Mouse (Mus musculus): Measurements from ENCODE around the gene Zfp2. TPM values are rescaled to one million over a fixed set of nuclear protein-coding genes. Genes with fewer than 3 reads are reported as not detected.

The Zfp2 gene
- total RNA-seq, 2 experiments from 2014 or later, result 3.1 to 4.6 TPM

- DNase-seq, result peak; percentile 4 to 11
Measured at GRCm38 (mm10) chr11:50886231-50886932, 29.6 kb downstream of the Zfp2 start.

GRCm38 (mm10) chr11:50883756-50884155 lies 32.2 kb downstream of the Zfp2 start:
- intact Hi-C loops (cut with DNase I), result no loop called here
- DNase-seq, result no peak

More at GRCm38 (mm10) chr11:50886231-50886932, 29.6 kb downstream of the Zfp2 start:
- intact Hi-C loops (cut with DNase I), result no loop called here

GRCm38 (mm10) chr11:50878641-50879040 lies 37.3 kb downstream of the Zfp2 start:
- intact Hi-C loops (cut with DNase I), result no loop called here
- DNase-seq, result no peak

- intact Hi-C loops (cut with DNase I), result no loop called here
- DNase-seq, result peak in 1 of 2 experiments; percentile 10
Measured at GRCm38 (mm10) chr11:50850989-50851601, 64.9 kb downstream of the Zfp2 start.

GRCm38 (mm10) chr11:50850177-50850735 lies 65.7 kb downstream of the Zfp2 start, which contains the start of gene Grm6:
Gene Grm6, plus strand, starts transcription at chr11:50850685.
- DNase-seq, result no peak
- intact Hi-C loops (cut with DNase I), result no loop called here

GRCm38 (mm10) chr11:50849310-50849709 lies 66.7 kb downstream of the Zfp2 start:
- DNase-seq, result no peak
- intact Hi-C loops (cut with DNase I), result no loop called here

Other genes with a start within 250 kb of the Zfp2 start
- gene Zfp354c, start 88.4 kb downstream of the Zfp2 start, total RNA-seq (2021), result 1 to 10 TPM; 7.0 to 7.7 TPM
- gene Zfp879, start 74.6 kb downstream of the Zfp2 start, total RNA-seq (2021), result 1 to 10 TPM in 1 of 2 experiments, under 1 TPM in 1; 0.72 to 1.2 TPM
- not detected for gene Grm6, start 65.5 kb downstream of the Zfp2 start, total RNA-seq (2021)
- gene Zfp454, start 28.5 kb downstream of the Zfp2 start, total RNA-seq (2021), result 1 to 10 TPM; 1.1 to 2.3 TPM
- 1 to 10 TPM; 1.1 to 1.3 TPM for gene Zfp354b, start 15.5 kb upstream of the Zfp2 start, total RNA-seq (2021)
- gene 4933414I15Rik, start 27.6 kb upstream of the Zfp2 start, total RNA-seq (2021), result not detected
- gene Prop1, start 37.6 kb upstream of the Zfp2 start, total RNA-seq (2021), result not detected
- not detected for gene Olfr1378, start 50.4 kb upstream of the Zfp2 start, total RNA-seq (2021)
- gene Olfr1377, start 65.8 kb upstream of the Zfp2 start, total RNA-seq (2021), result not detected
- not detected for gene Olfr51, start 87.4 kb upstream of the Zfp2 start, total RNA-seq (2021)
- not detected for gene Olfr54, start 98.1 kb upstream of the Zfp2 start, total RNA-seq (2021)
- gene Olfr1375, start 131.9 kb upstream of the Zfp2 start, total RNA-seq (2021), result not detected
- gene Zfp354a, start 143.1 kb upstream of the Zfp2 start, total RNA-seq (2021), result 1 to 10 TPM; 2.1 to 2.9 TPM